Mouse (Mus musculus) forebrain, embryonic 10.5 days (tissue): ENCODE measurements around the gene Gm45261. TPM values are rescaled to one million over a fixed set of nuclear protein-coding genes. Genes with fewer than 3 reads are reported as not detected.
A peak's percentile ranks its signal among the peaks of the same experiment; 100 is the strongest.

Experiments used
- DNase-seq: peaks from one replicate; pipeline ENCODE4 v3.0.0-alpha.2; 2017; ENCODE audit warnings: low spot score; ENCODE audit errors: extremely low spot score
- H3K27ac ChIP-seq: fragments of 300-500 bp; sonication (generic); 2 replicates; pipeline ENCODE4 v1.5.1; 2016; ENCODE audit warnings: mild to moderate bottlenecking
- H3K27me3 ChIP-seq: fragments of 300-500 bp; sonication (generic); 2 replicates; pipeline ENCODE4 v1.6.1; 2016; ENCODE audit warnings: mild to moderate bottlenecking; ENCODE audit not compliant: poor library complexity, severe bottlenecking
- H3K36me3 ChIP-seq: fragments of 300-500 bp; sonication (generic); replicated peaks from 2 replicates; pipeline ENCODE4 v1.6.1; 2016; ENCODE audit warnings: mild to moderate bottlenecking, moderate library complexity
- H3K4me1 ChIP-seq: fragments of 300-500 bp; sonication (generic); 2 replicates; pipeline ENCODE4 v1.6.1; 2016
- H3K4me3 ChIP-seq: fragments of 300-500 bp; sonication (generic); 2 replicates; pipeline ENCODE4 v1.5.1; 2016; ENCODE audit warnings: mild to moderate bottlenecking, moderate library complexity
- H3K9me3 ChIP-seq: fragments of 300-500 bp; sonication (generic); 2 replicates; pipeline ENCODE4 v1.6.1; 2016; ENCODE audit warnings: mild to moderate bottlenecking, moderate library complexity
- WGBS: fragments of 180-500 bp; shearing (Covaris S2); methylation state at CpG from one replicate; pipeline ENCODE4 v1.1.7; 2016; 5-methylcytosine and 5-hydroxymethylcytosine counted together
- polyA plus RNA-seq: library from polyadenylated mRNA; unstranded; fragments of >200 nt; fragmentation: Nextera tagmentation; extraction: Ambion mirVana; gene quantifications from 2 replicates; pipeline ENCODE4 v1.2.1, GENCODE M21; 2016

The Gm45261 gene
- polyA plus RNA-seq, 1 experiment from 2014 or later: not detected

DNA sequence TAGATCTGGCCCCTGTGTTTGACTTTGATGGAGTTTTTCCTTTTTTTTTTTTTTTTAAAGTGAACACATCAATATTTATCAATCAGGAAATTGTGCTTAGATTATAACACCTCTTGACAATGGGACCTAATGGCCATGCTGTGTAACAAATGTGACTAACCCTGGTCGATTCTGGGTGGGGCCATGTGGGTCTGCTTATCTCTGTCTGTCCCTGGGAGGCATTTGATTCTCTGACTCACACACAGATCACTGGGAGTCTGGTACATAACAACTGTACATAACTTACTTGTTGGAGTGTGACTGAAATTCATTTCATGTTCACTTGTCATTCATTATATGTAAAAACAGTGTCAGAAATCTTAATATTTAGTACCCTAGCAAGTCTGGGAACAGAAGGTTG lies 13.7 kb downstream of the Gm45261 start:
- Histone ChIP-seq H3K27me3 (no peaks in the 10 kb centered on the region), H3K4me1 (no peaks in the 10 kb centered on the region), H3K9me3 (no peaks in the 10 kb centered on the region), H3K36me3 (no peaks in the 10 kb centered on the region), H3K27ac (no peak overlapping the region), H3K4me3 (no peak overlapping the region)
- WGBS: 80% methylated on average over 1 of the region's 1 CpGs
- no peak for DNase-seq

DNA sequence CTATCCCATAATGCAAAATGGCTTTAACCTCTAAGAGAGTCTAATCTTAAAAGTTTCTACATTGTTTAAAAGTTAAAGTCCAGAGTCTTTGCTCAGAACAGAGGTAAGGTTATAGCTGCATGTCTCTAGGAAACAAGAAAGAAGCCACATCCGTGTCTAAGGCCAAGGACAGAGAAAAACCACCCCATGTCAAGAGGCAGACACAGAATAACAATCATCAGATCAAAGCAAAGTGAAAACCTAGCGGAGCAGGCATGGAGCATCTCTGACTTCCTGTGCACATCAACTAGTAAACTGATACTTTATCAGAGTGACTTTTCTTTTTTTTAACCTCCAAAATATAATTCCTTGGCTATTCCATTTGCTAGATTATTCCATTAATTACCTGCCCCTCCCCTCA lies 20.3 kb downstream of the Gm45261 start:
- Histone ChIP-seq H3K9me3 (no peaks in the 10 kb centered on the region), H3K36me3 (no peaks in the 10 kb centered on the region), H3K4me1 (no peaks in the 10 kb centered on the region), H3K27me3 (no peaks in the 10 kb centered on the region), H3K27ac (no peak overlapping the region), H3K4me3 (no peak overlapping the region)
- 82% methylated on average over 2 of the region's 2 CpGs for WGBS
- DNase-seq: no peak

DNA sequence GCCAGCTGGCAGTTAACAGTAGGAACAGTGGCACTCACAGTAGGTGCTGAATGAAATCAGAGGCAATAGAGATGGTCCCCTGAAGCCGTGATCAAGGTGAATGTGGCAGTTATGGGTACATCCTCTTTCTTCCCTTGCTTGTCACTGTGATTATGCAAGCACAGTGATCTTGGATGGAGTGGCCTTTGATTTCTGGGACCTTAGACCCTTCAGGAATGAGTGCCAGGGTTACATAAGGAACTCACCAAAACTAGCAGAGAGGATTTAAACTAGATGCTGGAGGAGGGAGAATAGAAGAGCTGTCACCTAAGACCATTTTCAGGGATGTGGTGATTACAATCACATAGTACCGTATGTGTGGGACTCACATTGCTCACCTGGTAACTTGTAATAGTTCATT lies 22.7 kb downstream of the Gm45261 start:
- no peak for DNase-seq
- H3K27ac ChIP-seq: no peak overlapping the region
- WGBS: 80% methylated on average over 2 of the region's 2 CpGs
- H3K4me3 ChIP-seq: no peak overlapping the region
- no peaks in the 10 kb centered on the region for H3K4me1 ChIP-seq
- no peaks in the 10 kb centered on the region for H3K27me3 ChIP-seq
- H3K9me3 ChIP-seq: no peaks in the 10 kb centered on the region
- H3K36me3 ChIP-seq: no peaks in the 10 kb centered on the region

DNA sequence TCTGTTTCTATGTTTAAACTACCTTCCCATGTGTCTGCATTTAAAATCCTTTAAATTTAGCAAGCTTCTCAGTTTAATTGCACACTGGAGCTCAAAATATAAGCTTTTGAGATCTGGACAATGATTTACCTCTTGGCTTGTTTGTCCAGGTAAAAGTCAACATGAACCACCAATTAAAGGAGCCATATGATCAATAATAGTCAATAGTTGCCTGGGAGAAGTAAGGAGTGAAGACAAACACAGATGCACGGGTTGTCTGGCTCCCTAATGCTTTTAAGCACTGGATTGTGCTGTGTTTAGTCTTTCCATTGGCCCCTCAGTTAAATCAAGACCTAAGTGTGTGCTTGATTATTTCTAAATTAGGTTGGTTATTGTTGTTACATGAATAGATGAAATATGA lies 33.3 kb downstream of the Gm45261 start:
- Histone ChIP-seq H3K36me3 (no peaks in the 10 kb centered on the region), H3K9me3 (peaks cover 6% of the 10 kb centered on the region; the same call in 1 of the 2 replicates), H3K4me3 (no peak overlapping the region), H3K27me3 (no peaks in the 10 kb centered on the region), H3K27ac (no peak overlapping the region), H3K4me1 (0 out of 2 replicates have a peak, but pooled peaks cover 3% of the 10 kb centered on the region)
- no peak for DNase-seq
- 66% methylated on average over 1 of the region's 1 CpGs for WGBS

DNA sequence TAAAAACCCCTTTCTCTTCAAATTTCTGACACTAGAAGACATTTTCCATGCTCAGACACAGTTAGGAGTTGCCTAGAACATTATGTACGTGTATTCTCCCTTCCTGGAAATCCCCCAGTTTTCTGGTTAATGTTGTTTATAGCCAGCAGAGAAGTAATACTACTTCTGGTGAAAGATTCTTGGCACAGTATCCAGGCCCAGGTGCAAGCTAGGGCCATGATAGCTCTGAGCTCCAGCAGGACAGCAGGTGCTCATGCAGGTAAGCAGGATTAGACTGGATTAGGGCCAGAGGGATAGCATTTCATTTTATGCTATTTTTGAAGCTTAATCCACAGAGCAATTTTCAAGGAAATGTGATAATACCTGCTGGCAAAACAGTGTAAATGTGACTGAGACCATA lies 33.8 kb downstream of the Gm45261 start:
- Histone ChIP-seq H3K4me3 (no peak overlapping the region), H3K27me3 (no peaks in the 10 kb centered on the region), H3K36me3 (no peaks in the 10 kb centered on the region), H3K27ac (no peak overlapping the region), H3K9me3 (peaks cover 6% of the 10 kb centered on the region; the same call in 1 of the 2 replicates), H3K4me1 (0 out of 2 replicates have a peak, but pooled peaks cover 3% of the 10 kb centered on the region)
- no peak for DNase-seq
- 86% methylated on average over 1 of the region's 1 CpGs for WGBS

DNA sequence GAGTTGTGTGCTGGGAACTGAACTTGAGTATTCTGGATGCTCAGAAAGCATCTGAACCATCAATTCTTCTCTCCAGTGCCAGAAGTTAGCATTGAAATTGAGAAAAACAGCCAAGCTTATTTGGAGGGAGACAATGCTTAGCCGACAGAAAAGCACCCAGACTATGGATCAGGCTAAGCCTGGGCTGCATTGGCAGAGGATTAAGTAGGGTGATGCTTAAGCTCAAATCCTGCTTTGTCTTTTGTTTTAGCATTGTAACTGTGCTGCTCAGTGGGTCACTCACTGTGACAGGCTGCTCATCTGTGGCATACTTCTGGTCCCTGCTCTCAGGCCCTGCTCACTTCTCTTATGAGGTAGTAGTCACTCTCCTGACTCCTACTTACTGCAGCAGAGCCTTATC lies 36.6 kb downstream of the Gm45261 start:
- DNase-seq: no peak

DNA sequence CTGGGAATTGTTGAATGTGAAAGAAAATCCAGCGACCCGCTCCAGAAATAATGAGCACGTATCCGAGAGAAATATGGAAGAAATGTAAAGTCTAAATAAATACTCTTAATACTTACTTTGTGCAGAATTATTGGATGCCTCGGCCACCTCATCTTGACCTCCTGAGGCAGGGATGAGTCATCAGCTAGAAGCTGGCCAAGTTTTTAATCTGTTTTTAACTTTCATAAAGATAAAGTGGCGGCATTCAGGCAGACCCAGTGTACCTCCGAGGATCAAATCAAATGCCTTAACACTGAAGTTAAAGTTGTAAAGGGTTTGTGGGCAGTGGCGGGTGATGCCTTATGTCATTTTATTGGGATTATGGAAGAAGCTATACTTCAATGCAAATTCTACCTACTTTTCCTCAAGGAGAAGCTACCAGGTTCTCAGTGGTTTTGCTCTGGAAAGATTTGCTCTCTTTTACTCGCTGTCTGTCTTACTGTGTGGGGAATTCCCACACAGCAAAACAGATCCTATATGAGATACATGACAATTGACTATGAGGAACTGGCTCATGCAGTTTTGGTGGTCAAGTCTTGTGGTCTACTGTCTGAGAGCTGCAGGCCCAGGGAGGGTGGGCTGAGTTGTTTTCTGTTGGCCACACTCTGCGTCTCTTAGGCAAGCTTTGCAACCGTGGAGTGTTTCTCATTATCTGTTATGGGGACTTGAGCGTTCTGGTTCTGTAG lies 42.8 kb downstream of the Gm45261 start:
- no peaks in the 10 kb centered on the region for H3K9me3 ChIP-seq
- no peak for DNase-seq
- H3K4me3 ChIP-seq: no peak overlapping the region
- H3K27ac ChIP-seq: no peak overlapping the region
- no peaks in the 10 kb centered on the region for H3K36me3 ChIP-seq
- H3K27me3 ChIP-seq: peaks cover 4% of the 10 kb centered on the region; the same call in 1 of the 2 replicates
- no peaks in the 10 kb centered on the region for H3K4me1 ChIP-seq
- 92% methylated on average over 12 of the region's 12 CpGs for WGBS

More for the DNA sequence above, 36.6 kb downstream of the Gm45261 start:
- Histone ChIP-seq H3K27me3 (no peaks in the 10 kb centered on the region), H3K27ac (no peak overlapping the region), H3K9me3 (no peaks in the 10 kb centered on the region), H3K4me3 (no peak overlapping the region), H3K36me3 (no peaks in the 10 kb centered on the region), H3K4me1 (0 out of 2 replicates have a peak, but pooled peaks cover 3% of the 10 kb centered on the region)
- WGBS: 20% methylated on average over 1 of the region's 1 CpGs

DNA sequence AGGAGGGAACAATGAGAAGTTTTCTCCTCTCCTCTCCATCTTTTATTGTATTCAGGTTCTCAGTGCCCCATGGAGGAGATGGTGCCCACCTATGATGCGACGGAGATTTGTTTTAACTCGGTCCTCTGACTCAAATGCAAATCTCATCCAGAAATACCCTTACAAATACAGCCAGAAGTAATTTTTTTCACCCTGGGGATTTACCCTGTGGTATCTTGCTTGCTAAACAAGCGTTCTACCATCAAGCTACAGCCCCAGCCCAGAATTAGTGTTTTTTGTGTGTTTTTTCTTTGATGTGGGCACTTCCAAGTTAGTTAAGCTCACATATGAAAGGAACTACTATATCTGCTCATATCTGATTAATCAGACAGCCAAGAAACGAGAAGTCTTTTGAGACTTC lies 44.9 kb downstream of the Gm45261 start:
- no peak for DNase-seq
- Histone ChIP-seq H3K36me3 (no peaks in the 10 kb centered on the region), H3K27me3 (peaks cover 15% of the 10 kb centered on the region; the same call in 1 of the 2 replicates), H3K4me3 (no peak overlapping the region), H3K27ac (no peak overlapping the region), H3K9me3 (no peaks in the 10 kb centered on the region), H3K4me1 (no peaks in the 10 kb centered on the region)
- WGBS: 74% methylated on average over 5 of the region's 5 CpGs

DNA sequence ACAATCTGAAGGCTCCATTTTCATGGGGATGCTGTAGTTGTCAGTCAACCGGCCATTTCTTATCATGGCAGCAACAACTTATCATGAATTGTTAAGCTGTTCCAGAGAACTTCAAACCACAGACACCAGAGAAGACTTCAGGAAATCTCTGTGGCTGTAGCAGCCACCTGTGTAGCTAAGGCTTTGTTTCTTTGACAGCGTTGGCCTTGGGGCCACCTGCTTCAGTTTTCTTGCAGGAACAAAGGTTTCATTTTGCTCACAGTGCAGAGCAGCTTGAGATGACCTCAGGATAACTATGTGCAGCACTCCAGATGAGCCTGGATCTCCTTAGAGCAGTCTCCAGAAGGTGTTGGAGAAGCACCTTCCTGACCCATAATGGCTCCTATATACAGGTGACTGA lies 48.7 kb downstream of the Gm45261 start:
- H3K9me3 ChIP-seq: no peaks in the 10 kb centered on the region
- WGBS: 87% methylated on average over 2 of the region's 2 CpGs

DNA sequence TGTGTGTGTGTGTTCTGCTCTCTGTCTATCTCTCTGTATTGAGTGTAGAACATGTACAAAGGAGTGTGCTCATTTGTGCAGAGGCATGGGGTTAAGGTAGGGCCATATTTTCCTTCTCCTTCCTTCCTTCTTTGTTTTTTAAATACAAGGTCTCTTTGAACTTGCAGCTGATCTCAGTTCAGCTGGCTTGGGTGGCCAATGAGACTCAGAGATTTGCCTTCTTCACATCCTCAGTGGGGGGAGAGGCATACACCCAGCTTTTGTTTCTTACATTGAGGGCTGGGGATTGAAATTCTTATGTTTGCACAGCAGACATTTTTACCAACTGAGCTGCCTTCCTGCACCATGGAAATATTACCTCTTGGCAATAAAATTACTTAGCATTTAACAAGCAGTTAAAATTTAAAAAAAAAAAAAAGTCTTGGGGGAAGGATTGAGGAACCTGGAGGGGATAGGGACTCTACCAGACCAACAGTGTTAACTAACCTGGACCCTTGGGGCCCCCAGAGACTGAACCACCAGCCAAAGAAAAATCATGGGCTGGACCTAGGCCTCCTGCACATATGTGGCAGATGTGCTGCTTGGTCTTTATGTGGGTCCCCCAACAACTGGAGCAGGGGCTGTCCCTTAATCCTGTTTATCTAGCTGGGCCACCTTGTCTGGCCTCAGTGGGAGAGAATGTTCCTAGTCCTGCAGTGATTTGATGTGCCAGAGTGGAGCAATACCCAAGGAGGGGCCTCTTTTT lies 50.8 kb downstream of the Gm45261 start:
- Histone ChIP-seq H3K4me1 (peaks cover 4% of the 10 kb centered on the region; the same call in 1 of the 2 replicates), H3K27me3 (peaks cover 30% of the 10 kb centered on the region; the same call in 1 of the 2 replicates), H3K27ac (no peak overlapping the region), H3K36me3 (no peaks in the 10 kb centered on the region), H3K9me3 (no peaks in the 10 kb centered on the region), H3K4me3 (no peak overlapping the region)
- DNase-seq: no peak

More for the DNA sequence above, 48.7 kb downstream of the Gm45261 start:
- Histone ChIP-seq H3K27me3 (peaks cover 25% of the 10 kb centered on the region; the same call in 1 of the 2 replicates), H3K4me1 (peaks cover 4% of the 10 kb centered on the region; the same call in 1 of the 2 replicates), H3K4me3 (no peak overlapping the region), H3K36me3 (no peaks in the 10 kb centered on the region), H3K27ac (no peak overlapping the region)
- DNase-seq: no peak

DNA sequence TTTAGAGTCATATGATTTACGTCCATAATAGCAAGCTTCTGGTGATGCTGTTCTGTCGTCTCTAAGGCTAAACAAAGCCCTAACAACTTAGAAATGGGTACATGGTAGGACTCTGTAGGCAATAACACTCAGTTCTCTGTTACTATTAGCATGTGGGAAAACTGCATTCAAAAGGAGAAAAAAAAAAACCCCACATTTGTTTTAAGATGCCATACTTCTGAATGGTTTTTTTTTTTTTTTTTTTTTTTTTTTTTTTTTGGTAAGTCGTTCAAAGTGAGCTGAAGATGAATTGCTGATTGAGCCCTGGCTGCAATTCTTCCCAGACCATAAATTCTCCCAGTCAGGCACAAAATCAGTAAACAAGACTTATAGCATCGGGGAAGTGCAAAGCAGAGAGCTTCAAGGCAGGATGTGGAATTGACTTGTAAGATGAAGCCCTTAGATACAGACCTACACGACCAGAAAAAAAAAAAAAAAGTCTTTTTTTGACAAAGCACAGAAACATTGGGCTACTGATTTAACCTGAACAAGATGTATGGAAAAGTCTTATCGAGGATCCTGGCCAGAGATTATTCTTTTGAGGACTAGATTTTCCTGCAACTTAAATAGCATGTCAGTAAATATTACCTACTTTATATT lies 51.7 kb downstream of the Gm45261 start:
- H3K9me3 ChIP-seq: no peaks in the 10 kb centered on the region
- WGBS: 74% methylated on average over 6 of the region's 6 CpGs
- DNase-seq: no peak
- H3K27ac ChIP-seq: no peak overlapping the region
- peaks cover 4% of the 10 kb centered on the region; the same call in 1 of the 2 replicates for H3K4me1 ChIP-seq
- no peak overlapping the region for H3K4me3 ChIP-seq
- peaks cover 30% of the 10 kb centered on the region; the same call in 1 of the 2 replicates for H3K27me3 ChIP-seq
- H3K36me3 ChIP-seq: no peaks in the 10 kb centered on the region

DNA sequence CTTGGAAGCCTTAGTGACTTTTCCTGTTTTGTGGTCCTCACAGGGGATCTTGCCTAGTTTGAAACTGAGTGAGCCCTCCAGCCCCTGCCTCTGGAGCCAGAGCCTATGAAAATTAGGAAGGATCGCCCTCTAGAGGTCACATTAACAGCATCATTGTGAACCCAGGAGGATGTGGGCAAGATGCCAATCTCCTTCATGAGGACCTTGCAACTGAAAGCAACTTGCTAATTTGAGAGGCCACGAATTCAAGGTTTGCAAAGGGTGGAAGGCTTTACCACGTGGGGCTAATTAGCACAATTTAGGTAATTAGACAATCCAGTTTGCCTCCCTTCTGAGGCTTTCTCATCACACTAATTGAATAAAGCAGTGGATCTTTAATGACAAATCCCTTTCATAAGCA lies 52.7 kb downstream of the Gm45261 start:
- Histone ChIP-seq H3K27me3 (peaks cover 27% of the 10 kb centered on the region; the same call in 1 of the 2 replicates), H3K4me3 (no peak overlapping the region), H3K27ac (no peak overlapping the region), H3K9me3 (no peaks in the 10 kb centered on the region), H3K4me1 (peaks cover 4% of the 10 kb centered on the region; the same call in 1 of the 2 replicates), H3K36me3 (no peaks in the 10 kb centered on the region)
- peak; percentile 44 for DNase-seq
- under 1% methylated on average over 3 of the region's 3 CpGs for WGBS
